Mouse (Mus musculus) megakaryocyte progenitor cell, adult 5-6 weeks (primary cell): ENCODE results near the gene Tyr. TPM values are rescaled to one million over a fixed set of nuclear protein-coding genes. Genes with fewer than 3 reads are reported as not detected.
A peak's percentile ranks its signal among the peaks of the same experiment; 100 is the strongest.

Experiments
- ATAC-seq: replicated peaks from 2 replicates; pipeline ENCODE4 v1.8.0; 2016; ENCODE audit warnings: mild to moderate bottlenecking, moderate TSS enrichment, inconsistent platforms; ENCODE audit not compliant: poor library complexity
- total RNA-seq, 2 experiments: library from RNA; stranded (forward) in 1 of 2; stranded (reverse) in 1 of 2; fragments of 157-497, 149-512 nt in 1 of 2; fragments of 200-1000 nt in 1 of 2; gene quantifications; 2 replicates each; pipeline versions ENCODE4 v1.2.3 to v1.2.4; 2015 to 2017

Tyr gene
- not detected in 2 replicates for total RNA-seq (2015)
- not detected in 2 replicates for total RNA-seq (2017)

DNA sequence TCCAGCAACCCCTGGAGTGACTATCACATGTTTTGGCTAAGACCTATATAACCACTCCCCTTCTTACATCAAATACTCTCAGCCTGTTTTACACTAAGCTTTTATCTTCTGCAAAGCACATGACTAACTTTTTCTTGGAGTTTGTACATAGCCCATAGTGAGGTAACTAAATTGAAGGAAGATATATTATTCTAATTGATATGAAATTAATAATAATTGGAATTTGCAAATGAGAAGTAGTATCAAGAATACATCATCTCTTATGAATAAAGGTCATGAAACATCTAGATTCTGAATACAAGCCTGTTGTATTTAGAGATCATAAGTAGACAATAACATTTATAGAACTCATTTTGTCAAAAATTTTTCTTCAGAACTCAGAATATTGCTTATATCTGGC is at the start of gene Tyr:
Gene Tyr (minus strand): TSS at position 101 of the 400 bp plus-strand sequence.
- no peak for ATAC-seq

DNA sequence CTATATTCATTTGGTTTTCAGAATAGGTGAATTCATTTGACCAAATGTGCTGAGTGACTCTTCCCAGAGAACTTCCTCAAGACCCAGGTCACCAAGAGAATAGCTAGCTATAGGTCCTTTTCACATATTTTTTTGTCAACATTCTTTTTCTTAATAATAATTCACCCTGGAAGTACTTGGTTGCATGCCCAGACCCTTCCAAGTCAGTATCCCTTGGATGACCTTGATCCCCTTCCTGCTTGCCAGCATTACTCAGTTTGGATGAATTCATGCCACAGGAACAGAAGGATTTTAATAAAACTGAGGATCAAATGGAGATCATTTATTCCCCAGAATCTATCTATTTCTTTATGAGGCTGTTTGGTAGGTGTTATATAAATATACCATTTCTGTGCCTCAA is 45.7 kb upstream of the Tyr start:
- ATAC-seq: no peak

DNA sequence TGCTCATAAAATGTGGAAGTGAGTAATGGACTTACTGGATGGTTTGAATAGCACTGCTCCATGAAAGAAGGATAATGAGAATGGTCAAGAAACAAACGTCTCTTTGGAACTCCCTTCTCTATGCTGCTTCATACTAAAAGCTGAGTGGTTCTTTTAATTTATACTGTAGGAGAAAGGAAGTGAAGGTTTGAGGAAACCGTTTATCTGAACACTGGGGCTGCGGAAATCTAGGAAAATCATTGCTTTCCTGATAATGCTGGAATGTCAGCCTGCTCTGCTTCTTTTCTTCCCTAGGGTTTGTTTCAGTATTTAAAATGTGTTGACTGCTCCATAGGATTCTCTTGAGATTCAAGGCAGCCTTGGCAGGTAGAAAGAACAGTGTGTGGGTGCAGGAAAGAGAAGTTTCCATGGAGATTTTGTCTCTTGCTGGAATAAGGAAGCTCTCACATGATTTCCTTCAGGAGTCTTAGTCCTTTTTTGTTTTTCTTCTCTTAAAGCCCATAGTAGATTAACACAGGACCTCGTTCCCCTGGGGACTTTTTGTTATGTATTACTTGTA is 891 bp upstream of the Tyr start:
- ATAC-seq: no peak

DNA sequence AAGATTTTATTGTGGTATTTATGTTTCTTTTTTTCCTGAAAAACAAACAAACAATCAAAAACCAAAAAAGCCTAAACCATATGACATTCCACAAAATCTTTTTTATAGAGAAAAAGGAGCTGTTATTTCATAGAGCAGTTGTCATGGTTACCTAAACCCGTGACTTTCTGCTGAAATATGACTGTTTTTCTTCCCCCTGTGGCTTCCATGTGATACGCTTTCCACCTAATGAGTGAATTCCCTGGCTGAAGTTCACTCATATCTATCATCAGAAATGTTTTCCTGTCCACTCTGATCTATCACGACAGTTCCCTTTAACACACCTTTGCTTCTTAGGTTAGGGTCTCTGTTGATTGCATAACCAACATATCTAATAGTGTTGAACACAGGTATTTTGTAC is 5.3 kb downstream of the Tyr start:
- no peak for ATAC-seq

DNA sequence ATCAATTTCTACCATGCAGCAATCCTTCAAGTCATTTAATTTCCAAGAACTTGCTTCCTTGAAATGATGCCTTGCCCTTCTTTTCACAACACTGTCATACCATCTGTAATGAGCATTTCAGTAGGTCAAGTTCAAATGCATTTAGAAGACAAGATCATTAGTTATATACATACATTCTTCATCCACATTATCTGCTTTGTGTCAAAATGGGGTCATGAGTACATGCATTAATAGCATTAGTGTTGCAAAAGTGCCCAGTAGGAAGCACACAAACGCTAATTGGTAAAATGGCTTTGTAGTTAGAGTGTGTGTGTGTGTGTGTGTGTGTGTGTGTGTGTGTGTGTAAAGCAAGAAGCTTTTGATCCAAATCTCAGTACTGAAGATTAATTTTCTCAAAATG is 80.0 kb downstream of the Tyr start:
- ATAC-seq: no peak

DNA sequence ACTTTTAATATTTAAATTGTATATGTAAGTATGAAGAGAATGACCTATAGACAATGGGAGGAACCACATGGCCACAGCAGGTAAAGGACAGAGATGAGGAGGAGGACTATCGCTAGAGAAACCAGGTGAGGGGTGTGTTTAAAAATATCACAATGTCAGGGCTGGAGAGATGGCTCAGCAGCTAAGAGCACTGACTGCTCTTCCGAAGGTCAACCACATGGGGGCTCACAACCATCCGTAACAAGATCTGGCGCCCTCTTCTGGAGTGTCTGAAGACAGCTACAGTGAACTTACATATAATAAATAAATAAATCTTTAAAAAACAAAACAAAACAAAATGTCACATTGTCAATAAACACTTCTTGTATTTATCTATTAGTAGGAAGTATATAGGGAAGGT is 81.9 kb downstream of the Tyr start:
- peak; percentile 65; the same call in 1 of the 2 replicates for ATAC-seq

DNA sequence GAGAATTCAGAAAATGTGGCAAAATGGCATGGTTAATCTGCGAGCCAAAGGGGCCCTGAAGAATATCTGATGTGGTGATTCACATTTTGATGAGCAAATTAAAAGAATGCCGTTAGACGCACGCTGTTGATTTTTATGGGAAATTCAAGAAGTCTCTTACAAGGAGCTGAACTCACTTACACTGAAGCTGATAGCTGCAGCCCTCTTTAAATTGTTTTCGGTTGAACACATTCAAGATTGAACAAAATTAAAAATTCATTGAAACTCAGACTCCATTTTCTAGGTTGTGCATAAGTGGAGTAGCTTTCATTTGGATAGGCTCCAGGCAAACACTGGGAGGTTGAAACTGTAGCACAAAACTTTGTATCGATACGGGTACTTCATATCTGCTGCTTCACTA is 96.3 kb downstream of the Tyr start:
- no peak for ATAC-seq

DNA sequence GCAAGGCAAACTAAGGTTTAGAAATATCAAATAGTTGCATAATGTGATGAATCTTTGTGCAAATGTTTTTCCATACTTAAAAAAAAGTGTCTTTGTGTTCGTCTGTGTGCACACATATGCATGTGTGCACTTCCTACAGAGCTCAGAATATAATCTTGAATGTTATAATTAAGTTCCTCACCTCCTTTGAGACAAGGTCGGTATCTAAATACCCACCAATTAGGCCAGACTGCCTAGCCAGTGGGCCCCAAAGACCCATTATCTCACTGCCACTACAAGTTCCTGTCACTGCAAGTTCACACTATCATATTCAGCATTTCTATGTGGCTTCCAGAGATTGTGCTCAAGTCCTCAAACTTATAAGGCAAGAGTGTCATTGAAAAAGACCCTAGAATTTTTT is 118.4 kb downstream of the Tyr start:
- no peak for ATAC-seq

Other genes with a start within 250 kb of the Tyr start
- gene Nox4, start 247.4 kb downstream of the Tyr start, total RNA-seq (2015): not detected in 2 replicates
- gene Nox4, start 247.4 kb downstream of the Tyr start, total RNA-seq (2017): 0.14 TPM in 1 of 2 replicates, not detected in the other
- not detected in 2 replicates for gene Grm5, start 90.7 kb upstream of the Tyr start, total RNA-seq (2015)
- not detected in 2 replicates for gene Grm5, start 90.7 kb upstream of the Tyr start, total RNA-seq (2017)